Mouse (Mus musculus): ENCODE measurements around the gene Zbtb45. TPM values are rescaled to one million over a fixed set of nuclear protein-coding genes. Genes with fewer than 3 reads are reported as not detected.

Zbtb45 gene
- 17.4 TPM for total RNA-seq (2023)

GRCm38 (mm10) chr7:13010005-13010908, at the start of gene Zbtb45:
TSS of gene Zbtb45 (minus strand) at chr7:13010034.

GRCm38 (mm10) chr7:13054287-13055010, 44.6 kb upstream of the Zbtb45 start, which contains the start of gene Mzf1:
TSS of gene Mzf1 (minus strand) at chr7:13054764.

GRCm38 (mm10) chr7:13037901-13038555, 28.2 kb upstream of the Zbtb45 start, which contains the start of gene Ube2m:
TSS of gene Ube2m (minus strand) at chr7:13038275.

GRCm38 (mm10) chr7:13034148-13034977, 24.5 kb upstream of the Zbtb45 start, which contains the start of gene Chmp2a:
TSS of gene Chmp2a (minus strand) at chr7:13034807.

DNA sequence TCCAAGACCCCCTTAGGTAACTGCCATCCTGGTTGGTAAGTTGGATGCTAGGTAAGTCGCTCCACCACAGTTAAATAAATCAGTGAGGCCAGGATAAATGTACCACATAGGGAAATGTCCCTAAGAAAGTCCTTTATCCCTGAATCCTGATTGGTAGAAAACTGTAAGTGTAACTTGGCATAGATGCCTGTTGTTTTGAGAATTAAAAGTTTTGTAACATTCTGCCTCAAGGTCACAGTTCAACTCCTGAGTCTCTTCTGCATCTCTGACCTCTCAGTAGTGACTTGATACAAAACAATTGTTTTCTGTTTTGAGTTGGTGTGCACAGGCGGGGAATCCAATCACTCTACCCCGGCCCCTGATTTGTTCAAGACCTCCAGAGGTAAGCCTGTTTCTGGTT, 11.0 kb downstream of the Zbtb45 start, which contains the start of gene Trim28:
Gene Trim28, plus strand, starts transcription at position 264 of the 400 bp plus-strand sequence.

GRCm38 (mm10) chr7:12998053-12998452, 11.8 kb downstream of the Zbtb45 start, which contains the start of gene Slc27a5:
TSS of gene Slc27a5 (minus strand) at chr7:12998192.

GRCm38 (mm10) chr7:12977682-12978389, 32.0 kb downstream of the Zbtb45 start, which contains the start of gene Zfp446:
TSS of gene Zfp446 (plus strand) at chr7:12977848.

GRCm38 (mm10) chr7:12965678-12966091, 44.1 kb downstream of the Zbtb45 start, which contains the start of gene Zfp324:
TSS of gene Zfp324 (plus strand) at chr7:12965838.

Other genes starting within 250 kb of the Zbtb45 start
- gene Zscan18, start 206.4 kb downstream of the Zbtb45 start, total RNA-seq (2023), result 18.7 TPM
- 14.3 TPM for gene Zfp329, start 191.2 kb downstream of the Zbtb45 start, total RNA-seq (2023)
- 94.9 TPM for gene Zfp110, start 175.3 kb downstream of the Zbtb45 start, total RNA-seq (2023)
- 1.8 TPM for gene Zfp128, start 128.9 kb downstream of the Zbtb45 start, total RNA-seq (2023)
- gene Zscan22, start 112.2 kb downstream of the Zbtb45 start, total RNA-seq (2023), result 10.0 TPM
- 2,861 TPM for gene Rps5, start 87.7 kb downstream of the Zbtb45 start, total RNA-seq (2023)
- 1.0 TPM for gene Rnf225, start 82.6 kb downstream of the Zbtb45 start, total RNA-seq (2023)
- gene Zfp324, start 44.2 kb downstream of the Zbtb45 start, total RNA-seq (2023), result 3.5 TPM
- 9.0 TPM for gene Zfp446, start 32.2 kb downstream of the Zbtb45 start, total RNA-seq (2023)
- 0.41 TPM for gene Slc27a5, start 11.8 kb downstream of the Zbtb45 start, total RNA-seq (2023)
- 405 TPM for gene Trim28, start 10.9 kb downstream of the Zbtb45 start, total RNA-seq (2023)
- 106 TPM for gene Chmp2a, start 24.8 kb upstream of the Zbtb45 start, total RNA-seq (2023)
- gene Ube2m, start 28.2 kb upstream of the Zbtb45 start, total RNA-seq (2023), result 84.1 TPM
- 0.44 TPM for gene Mzf1, start 44.7 kb upstream of the Zbtb45 start, total RNA-seq (2023)
- gene Vmn1r85, start 85.1 kb upstream of the Zbtb45 start, total RNA-seq (2023), result not detected
- gene Vmn1r86, start 109.9 kb upstream of the Zbtb45 start, total RNA-seq (2023), result not detected
- not detected for gene Vmn1r87, start 130.1 kb upstream of the Zbtb45 start, total RNA-seq (2023)
- gene Vmn1r88, start 149.5 kb upstream of the Zbtb45 start, total RNA-seq (2023), result 0.15 TPM
- gene Vmn1r89, start 203.0 kb upstream of the Zbtb45 start, total RNA-seq (2023), result not detected

Measured in CD4-positive naive resting alpha-beta T cell, adult 57 days (primary cell).